Mouse (Mus musculus) spleen, embryonic (tissue): Measurements from ENCODE around the gene Tenm2.

Experiments used
- CTCF ChIA-PET: fragments of 350-600 bp; sonication (Branson Sonifier 250); formaldehyde crosslinking; loops from one replicate; lab custom pipeline; 2022; lab: Charles Lee

Gene Tenm2

DNA sequence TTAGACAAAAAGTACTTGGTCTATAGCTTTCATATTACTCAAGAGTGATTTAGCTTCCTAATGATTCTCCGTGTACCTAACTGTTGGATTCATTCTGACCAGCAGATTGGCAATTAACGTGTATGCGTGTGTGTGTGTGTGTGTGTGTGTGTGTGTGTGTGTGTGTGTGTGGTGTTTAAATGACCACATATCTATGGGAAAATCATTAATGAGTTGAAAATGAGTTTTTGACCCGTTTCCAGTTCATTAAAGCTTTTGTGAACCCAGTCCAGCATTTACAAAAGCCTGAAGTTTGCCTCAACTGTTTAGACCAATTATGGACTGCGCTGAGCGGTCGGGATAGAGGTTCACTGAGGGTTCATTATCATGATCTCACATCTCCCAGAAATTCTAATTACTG, 1181.4 kb downstream of the Tenm2 start:
- CTCF ChIA-PET: no interaction called here

DNA sequence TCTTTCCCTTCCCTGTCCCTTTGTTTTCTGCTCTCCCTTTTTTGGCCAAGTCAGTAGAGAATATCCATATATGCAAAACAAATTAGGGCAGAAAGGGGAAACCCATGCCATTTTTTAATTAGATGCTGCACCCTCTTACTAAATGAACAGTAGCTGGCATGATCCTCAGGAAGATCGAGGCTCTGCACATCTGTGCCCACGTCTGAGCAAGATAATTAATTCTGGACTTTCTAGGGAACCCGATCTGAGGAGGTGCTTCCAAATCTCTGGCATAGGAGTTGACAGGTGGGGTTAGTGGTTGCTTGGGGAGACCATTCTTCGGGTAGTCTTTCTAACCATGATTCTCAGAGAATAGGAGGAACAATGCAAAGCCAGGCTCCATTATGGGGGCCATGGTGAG, 1182.3 kb downstream of the Tenm2 start:
- CTCF ChIA-PET: no interaction called here

DNA sequence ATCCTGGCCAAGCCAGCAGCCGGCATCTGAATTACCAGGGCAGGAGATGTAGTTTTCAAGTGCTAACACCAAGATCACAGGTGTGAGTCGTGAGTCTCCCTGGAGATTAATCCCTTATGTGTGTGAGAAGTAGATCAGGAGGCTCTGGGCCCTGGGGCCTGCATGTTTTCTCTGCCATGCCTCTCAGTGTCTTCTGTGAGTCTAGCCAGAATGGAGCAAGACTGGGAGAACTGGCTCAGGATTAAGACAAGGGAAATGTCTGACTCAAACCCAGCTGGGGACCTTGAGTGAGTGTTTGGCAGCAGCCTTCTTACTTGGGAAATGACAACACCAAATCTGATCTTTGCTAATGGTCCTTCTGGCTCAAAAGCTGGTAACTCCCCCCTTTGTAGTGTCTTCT, 1183.2 kb downstream of the Tenm2 start:
- CTCF ChIA-PET: no interaction called here

DNA sequence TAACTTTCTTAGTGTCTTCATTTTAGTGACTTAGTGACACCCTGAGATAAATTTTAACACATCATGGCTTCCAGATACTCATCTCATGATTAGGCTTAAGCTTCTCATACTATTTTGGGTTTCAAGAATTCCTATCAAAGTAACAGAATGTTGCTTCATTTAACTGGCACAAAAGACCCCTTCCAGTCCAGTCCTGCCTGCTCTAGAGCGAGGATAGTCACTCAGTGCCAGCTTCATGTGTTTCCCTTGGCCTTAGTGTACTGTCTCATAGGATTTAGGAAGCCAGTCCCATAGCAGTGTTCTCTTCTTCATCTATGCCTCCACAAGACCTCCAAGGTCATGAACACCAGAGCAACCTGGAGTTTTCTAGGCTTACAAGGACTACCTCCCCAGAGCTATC, 1183.7 kb downstream of the Tenm2 start:
- CTCF ChIA-PET: no interaction called here

DNA sequence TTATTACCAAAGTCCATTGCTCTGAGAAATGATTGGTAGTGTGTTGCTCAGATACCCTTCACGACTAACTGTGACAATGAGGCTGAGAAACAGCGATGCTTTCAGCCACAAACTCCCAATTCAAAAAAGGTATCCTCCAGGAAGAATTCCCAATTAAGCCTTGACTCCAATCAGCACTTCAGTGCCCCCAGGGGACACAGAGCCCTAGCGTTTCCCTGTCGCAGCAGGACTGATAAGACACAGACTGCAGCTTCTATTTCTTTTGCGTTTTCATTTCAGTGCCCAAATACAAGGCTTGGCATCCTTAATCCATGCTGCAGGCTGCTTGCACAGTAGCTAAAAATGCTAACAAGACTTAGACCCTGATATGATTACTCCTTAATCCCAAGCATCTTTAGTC, 1186.2 kb downstream of the Tenm2 start:
- CTCF ChIA-PET: no interaction called here

DNA sequence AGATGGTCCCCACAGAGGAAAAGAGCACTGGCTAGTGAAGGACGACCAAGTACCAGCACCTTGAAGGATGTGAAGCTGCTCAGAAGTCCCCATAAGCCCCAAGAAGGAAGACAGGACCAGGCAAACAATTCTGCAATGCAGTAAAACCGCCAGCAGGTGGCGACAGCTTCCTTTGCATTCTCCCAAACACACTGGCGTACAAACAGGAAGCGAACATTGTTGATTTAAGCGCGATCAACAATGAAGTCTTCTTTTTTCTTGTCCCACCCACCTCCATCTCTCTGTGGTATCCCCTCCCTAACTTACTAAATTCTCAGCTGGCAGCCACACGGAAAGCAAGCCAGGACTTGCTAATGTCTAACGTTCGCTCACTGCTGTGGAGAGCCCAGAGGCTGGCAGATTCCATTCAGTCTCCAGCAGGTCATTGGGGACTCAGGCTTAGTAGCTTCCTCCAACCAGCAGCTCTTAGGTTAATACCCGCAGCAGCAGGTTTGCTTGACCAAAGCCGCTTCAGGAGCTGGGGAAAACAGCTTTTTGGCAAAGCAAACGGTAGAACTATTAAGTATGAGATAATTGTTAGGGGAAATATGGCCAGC, 1190.0 kb downstream of the Tenm2 start:
- CTCF ChIA-PET: no interaction called here

DNA sequence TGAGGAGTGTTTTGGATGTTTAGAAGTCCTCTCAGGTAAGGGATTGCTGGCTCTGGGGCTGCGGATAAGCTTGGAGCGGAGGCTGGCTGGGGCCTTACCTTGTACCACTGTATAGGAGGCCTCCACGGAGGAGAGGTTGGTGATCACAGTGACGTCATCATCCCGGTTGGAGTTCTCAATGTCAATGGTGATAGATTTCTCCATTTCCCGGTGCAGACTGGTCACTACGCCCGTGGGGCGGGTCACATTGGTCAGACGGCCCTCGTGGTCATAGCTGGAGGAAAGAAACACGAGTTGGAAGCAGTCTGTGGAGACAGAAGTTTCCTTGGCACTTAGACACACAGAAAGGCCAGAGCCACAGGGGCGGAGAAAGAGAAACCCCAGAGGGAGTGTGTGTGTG, 1194.4 kb downstream of the Tenm2 start:
- CTCF ChIA-PET: interaction anchor here (0.6 kb wide), 1 partner anchor 135 kb away, joined by 12 read pairs; no protein-coding TSS in a partner anchor

DNA sequence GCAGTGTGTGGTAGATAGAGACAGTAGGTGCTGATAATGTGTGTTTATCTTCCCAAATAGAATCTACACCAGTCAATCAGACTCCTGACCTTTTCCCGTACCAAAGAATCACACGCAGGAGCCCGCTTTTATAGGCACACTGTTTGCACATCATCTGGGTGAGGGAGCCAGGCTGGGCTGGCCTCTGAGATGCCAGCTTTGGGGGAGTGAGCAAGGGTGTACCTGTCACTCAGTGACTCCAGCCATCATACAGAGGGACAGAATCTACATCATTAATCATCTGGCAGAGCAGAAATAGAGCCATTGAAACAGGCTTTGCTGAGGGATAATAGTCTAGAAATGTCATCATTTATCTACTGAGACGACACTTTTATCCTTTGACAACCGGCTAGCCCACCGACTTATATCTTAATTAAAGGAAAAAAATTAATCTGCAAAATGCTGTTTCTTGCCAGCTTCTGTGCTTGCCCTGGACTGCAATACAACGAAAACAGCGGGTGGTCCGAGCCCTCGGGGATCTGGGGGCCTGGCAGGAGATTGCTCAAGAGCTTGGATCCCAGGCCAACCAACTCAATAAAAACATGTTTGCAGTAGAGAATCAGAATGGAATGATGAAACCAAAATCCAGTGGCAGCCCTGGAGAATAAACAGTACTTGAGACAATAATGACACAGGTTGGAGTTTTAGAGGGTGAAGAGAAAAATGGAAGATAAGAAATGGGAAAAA, 1195.1 kb downstream of the Tenm2 start:
- CTCF ChIA-PET: no interaction called here

DNA sequence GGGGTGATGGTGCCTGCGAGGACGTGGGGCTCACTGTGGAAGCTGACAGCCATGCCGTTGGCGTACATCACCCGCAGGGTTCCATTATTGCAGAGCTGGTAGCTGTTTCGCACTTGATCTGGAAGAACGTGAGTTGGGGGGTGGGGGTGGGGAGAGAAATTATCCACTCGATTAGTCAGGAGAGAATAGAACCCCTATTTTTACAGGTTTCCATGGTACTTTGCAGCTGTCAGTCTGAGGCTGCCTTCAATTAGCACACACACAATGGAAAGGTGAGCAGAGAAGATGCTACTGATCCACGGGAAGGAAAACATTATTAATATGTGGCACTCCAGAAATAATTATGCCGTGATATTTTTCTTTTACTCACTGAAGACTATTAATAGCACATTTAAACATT, 1195.9 kb downstream of the Tenm2 start:
- CTCF ChIA-PET: no interaction called here

DNA sequence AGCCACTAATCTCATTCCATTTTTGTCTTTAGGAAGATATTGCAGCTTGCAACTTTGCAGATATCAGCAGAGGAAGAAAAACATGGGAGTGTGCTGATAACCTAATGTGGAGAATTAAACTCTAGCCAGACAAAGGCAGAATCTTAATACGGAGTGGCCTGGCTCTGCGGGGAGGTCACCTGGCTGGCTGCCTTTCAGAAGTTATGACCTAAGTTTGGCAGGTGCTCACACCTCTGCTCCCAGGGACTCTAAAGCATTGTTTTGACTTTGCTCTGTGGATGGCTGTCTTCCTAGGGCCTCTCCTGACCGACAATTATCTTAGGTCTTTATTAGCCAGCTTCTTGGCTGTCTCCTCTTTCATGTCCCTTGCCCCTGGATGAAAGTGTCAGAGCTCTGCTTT, 1197.4 kb downstream of the Tenm2 start:
- CTCF ChIA-PET: no interaction called here

DNA sequence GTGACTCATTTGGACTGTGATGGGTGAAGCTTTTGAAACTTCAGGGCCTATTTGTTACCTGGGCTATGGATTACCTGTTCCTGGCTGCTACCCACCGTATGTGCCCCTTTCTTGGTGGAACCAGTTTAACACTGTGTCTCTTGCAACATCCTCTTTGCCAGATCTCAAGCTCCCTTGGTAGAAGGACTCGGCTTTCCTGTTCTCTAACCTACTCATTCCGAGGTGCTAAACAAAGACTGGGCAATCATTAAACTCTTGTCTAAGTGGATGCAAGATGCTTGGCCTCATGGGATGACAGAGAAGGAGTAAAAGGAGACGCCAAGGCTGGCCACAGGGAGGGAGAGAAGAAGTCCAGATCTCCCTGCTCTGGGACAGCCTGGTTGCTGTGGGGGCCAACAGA, 1198.5 kb downstream of the Tenm2 start:
- CTCF ChIA-PET: no interaction called here

DNA sequence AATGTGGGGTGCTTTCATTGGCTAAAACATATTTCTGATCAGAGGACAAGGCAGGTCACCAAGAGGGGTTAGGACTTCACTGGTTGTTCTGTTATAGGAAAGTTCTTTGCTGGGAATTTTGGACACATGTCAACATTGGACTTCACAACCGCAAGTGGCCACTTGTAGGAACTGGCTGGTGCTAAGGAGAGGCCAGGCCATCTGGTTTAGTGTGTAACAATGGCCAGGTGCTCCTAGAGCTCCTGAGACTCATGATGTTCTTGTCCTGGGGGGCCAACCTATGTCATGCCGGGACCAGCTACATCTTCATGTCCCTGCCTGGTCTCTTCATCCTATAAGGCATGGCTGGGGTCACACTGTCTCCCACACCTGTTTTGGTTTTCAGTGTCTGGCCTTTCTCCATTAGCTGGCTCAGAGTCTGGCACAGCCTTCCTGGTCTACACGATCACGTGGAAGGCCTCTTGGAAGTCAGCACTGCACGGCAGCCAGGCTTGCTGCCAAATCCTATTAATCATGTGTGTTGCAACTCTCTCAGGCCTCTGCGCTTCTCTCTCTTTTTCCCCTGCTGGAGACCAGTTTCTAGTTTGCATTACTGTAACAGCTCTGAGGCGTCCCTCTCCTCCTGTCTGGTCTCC, 1199.6 kb downstream of the Tenm2 start:
- CTCF ChIA-PET: no interaction called here

DNA sequence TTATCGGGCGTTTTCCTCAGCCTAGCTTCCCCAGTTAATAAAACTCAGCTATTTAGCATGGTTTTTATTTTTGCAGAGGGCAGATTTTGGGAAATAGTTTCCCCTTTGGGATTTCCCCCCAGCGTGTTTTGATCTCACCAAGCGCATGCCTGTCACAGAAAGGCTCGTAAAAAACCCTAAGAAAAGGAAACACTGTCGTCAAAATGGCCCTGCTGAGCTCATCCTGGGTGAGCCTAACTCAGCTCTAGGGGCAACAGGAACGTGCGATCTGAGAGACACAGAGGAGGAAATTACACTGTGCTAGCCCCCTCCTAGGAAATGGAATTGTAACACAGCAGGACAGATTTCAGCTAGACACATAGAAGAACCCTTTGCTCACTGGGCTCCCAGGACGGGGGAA, 1204.0 kb downstream of the Tenm2 start:
- CTCF ChIA-PET: no interaction called here

DNA sequence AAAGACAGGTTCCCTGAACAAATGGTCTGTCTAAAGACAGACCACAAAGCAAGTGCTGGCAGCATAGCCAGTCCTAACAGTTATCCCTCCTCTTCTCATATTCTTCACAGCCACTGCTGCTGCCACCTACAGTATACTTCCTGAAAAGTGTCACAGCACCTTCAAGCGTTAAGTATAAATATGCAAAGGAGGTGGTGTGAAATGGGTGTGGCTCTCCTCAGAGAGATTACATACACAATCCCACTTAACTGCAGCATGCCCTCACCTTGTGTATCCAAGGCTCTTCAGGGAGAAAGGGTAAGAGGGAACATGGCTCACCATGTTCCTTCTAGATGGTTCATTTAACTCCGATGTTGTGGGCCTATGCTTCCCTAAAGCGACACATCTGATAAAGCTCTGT, 1215.8 kb downstream of the Tenm2 start:
- CTCF ChIA-PET: no interaction called here

DNA sequence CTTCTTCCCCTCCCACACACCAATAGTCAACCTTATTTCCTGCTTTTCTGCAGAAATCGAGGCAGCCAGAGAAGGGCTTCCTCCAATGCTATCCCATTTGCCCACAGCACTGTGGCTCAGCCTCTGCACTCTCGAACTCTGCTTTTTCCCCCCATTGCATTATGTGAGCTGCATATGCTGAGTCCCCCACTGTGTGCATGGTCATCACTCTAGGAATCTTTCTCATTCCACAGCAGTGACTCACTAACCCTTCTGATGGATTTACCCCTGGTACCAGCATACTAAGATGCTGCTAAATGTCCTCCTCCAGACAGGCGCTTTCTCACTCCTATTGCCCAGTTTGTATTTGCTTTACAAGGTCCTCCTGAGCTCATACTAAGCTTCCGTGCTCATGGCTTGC, 1222.6 kb downstream of the Tenm2 start:
- CTCF ChIA-PET: no interaction called here

DNA sequence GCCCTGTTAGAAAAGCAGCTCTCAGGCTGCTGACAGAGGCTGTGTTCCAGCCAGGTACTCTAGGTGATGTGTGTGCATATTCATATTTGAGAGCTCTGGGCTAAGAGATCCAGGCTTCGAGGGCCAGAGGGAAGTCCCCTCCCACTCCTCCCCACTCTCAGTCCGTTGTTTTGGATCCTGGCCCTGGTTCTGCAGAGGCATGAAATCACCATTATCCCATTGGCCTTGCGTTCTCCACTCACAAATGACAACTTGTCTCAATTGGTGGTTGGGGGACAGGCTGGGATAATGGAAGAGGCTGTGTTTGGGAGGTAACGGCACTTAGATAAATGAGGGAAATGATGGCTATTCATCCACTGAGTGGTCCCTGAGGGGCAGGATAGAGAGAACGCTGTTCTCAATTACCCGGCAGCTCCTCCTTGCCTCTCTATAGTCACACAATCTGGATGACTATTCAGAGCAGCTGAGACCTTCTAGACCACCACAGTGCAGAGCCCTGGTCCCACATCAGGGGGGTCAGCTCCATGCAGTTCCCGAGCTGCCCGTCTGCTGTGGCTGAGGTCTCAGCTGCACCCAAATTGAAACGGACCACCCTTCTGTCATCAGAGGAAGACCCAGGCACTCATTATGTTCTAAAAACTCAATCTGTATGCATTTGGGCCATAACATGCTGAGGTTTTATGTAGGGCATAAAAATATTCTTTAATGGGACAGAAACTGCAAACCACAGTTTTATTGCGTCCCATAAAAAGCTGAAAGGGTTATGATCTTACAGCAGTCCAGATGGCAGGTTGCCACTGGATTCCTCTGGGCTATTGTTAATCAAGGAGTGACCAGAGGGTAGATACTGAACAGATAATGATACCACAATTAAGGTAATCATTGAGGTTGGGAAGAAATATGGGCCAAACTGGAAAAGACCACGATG, 1226.2 kb downstream of the Tenm2 start:
- CTCF ChIA-PET: no interaction called here

DNA sequence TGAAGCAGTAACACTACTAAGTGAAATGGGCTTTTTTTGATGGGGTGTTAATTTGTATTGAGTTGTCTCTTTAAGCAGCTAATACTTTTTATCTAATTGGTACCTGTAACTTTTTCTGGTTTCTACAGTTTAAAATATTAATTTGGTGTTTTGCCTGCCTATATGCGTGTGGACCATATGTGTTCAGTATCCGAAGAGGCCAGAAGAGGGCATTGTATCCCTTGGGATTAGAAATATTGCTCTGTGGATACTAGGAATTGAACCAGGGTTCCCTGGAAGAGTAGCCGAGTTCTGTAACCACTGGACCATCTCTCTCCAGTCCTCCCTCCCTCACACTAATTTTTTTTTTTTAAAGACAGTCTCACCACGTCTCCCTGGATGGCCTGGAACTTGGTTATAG, 1232.9 kb downstream of the Tenm2 start:
- CTCF ChIA-PET: no interaction called here

DNA sequence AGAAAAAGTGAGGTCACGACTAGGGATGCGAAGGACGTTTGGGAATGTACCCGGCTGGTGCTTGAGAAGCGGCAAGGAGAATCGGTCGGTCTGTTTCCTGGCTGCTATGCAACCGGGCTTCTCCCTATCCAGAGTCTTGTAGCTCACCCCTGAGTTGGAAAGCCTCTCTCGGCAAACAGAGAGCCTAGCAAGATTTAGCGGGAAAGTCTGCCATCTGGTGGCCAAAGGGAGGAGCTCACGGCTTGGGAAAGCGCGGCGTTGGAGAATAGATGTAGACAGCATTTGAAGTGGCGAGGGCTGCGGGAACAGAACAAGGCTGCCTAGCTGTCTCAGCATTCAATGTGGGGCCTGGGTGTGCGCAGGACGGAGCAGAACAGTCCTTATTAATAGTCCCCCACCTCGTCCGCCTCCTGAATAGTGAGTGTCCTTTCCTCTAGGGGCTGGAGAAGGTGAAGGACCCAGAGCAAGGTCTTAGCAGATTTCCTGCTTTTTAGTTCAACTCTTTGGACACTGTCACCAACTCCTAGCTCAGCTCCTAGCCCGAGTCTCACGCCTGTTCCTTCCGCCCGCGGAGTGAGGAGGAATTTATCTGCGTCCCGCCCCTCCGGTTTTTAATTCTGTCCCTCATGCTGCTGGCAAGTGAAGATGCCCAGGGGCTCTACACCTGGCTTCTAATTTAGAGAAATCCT, 1234.3 kb downstream of the Tenm2 start:
- CTCF ChIA-PET: no interaction called here

DNA sequence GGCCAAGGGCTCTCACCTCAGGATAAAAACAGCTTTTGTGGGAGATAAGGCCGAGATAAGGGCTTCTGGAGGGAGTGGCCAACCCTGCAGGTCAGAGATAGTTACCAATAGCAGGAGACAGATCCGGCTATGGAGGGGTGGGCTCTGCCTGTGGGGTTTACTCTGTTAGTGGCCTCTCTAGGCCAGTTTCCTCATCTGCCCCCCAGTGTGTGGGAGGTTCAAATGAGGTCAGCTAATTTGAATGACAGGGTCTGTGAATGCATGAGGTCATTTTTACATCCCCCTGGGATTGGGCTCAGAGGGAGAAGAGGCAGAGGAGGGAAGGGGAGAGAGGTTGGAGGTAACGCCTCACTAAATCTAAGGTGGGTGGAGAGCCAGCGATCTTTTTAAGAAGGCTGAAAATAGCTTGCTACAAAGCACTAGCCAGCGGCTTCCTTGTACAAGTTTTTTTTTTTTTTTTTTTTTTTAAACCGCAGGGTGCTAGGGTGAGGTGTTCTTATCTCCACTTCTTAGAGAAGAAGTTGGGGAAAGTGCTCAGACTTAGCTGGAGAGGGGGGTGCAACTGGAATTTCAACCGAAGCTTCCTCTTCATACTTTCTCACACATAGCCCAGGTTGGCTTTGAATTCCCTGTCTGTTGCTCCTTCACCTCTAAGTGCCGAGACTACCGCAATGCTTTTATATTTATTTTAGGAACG, 1235.0 kb downstream of the Tenm2 start:
- CTCF ChIA-PET: no interaction called here

DNA sequence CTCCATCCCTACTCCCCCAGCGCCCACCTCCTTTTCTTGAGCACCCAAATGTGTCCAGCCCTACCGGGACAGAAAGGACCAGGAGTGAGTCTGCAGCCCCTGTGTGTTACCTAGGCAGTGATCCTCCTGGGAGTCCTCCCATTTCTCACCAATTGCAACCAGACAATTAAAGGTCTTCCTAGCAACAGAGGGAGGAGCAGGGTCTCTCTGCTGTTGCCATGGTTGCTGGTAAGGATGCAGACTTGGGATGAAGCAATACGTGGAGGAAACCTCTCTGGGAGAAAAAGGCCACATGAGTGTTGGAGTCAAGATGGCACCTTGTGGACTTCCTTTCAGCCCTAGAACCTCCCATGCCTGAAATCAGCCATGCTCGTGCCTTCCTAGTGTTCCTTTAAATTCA, 1235.7 kb downstream of the Tenm2 start:
- CTCF ChIA-PET: no interaction called here

DNA sequence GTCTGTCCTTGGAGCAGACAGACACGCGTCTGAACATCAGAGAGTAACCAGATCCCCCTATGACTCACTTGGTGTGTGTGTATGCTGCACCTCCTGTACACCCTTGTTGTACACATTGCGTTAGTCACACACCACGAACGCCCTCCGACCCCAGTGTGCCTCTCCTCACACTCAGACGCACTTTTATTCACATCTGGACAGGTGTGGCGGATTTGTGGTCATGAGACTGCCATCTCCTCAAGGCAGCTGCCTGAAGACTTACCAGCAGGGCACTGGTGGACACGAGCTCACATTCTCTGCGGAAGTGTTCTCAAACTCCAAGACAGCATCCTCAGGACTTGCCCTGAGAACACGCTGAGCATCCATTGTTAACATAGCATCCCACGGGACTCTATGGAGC, 1237.7 kb downstream of the Tenm2 start:
- CTCF ChIA-PET: no interaction called here
